Comparison of ENCODE assay signal across 8 mouse cellular contexts in genomic region chr11:113749749-113750351, GRCm38 (mm10). TPM values are rescaled to one million over a fixed set of nuclear protein-coding genes. Genes with fewer than 3 reads are reported as not detected.
DNase-seq lines count a peak whose midpoint lies in the region; ATAC-seq and TF ChIP-seq lines count a peak whose summit lies in the region.

No protein-coding gene starts in this region.

- H3K27ac ChIP-seq in lung, embryonic 15.5 days = peak overlapping the region; percentile 98
- H3K27ac ChIP-seq in heart, postnatal 0 days (ENCODE audit: low read depth) = peak overlapping the region; percentile 92
- H3K27ac ChIP-seq in liver, embryonic 12.5 days = peak overlapping the region; percentile 95
- peak overlapping the region; percentile 98 for H3K27ac ChIP-seq in small intestine, adult 2 months (ENCODE audit: insufficient read depth, low read depth, low read length)

- H3K4me2 ChIP-seq in lung, embryonic 15.5 days = peak overlapping the region; percentile 86
- H3K4me2 ChIP-seq in heart, postnatal 0 days (ENCODE audit: low read depth, low read length) = peak overlapping the region; percentile 92
- peak overlapping the region; percentile 96 for H3K4me2 ChIP-seq in liver, embryonic 12.5 days

- peak overlapping the region; percentile 81 for H3K4me3 ChIP-seq in lung, embryonic 15.5 days
- H3K4me3 ChIP-seq in heart, postnatal 0 days (ENCODE audit: low read depth, low read length) = peak overlapping the region; percentile 80
- H3K4me3 ChIP-seq in liver, embryonic 12.5 days = peak overlapping the region; percentile 73
- peak overlapping the region; percentile 84 for H3K4me3 ChIP-seq in small intestine, adult 2 months (ENCODE audit: low read depth, low read length)

- DNase-seq in lung, postnatal 25 days (ENCODE audit: low spot score) = no peak
- peak; percentile 60 for DNase-seq in c-Kit-negative CD71-positive TER-119-positive erythroid progenitor cells, embryonic 14.5 days (ENCODE audit: low read depth, low spot score)
- DNase-seq in heart, postnatal 0 days (ENCODE audit: low spot score) = no peak
- DNase-seq in frontal cortex, postnatal 14 days (ENCODE audit: low spot score in 2 of 2) = no peak
- no peak for DNase-seq in right cerebral cortex, adult 2 months (ENCODE audit: low spot score in 2 of 2)

- TF ChIP-seq CTCF in heart, postnatal 0 days (IDR thresholded peaks at IDR 0.05; ENCODE audit: low read depth) = no peak
- no peak for TF ChIP-seq CTCF in small intestine, adult 2 months (IDR thresholded peaks at IDR 0.05; ENCODE audit: extremely low read depth, insufficient read length, insufficient replicate concordance, low read depth, low read length)

- no peak for TF ChIP-seq POLR2A in small intestine, adult 2 months (IDR thresholded peaks at IDR 0.05; ENCODE audit: low read depth, low read length)

- peaks cover 55% of the 10 kb centered on the region for H3K4me1 ChIP-seq in lung, embryonic 15.5 days
- H3K4me1 ChIP-seq in heart, postnatal 0 days (ENCODE audit: control insufficient read depth, insufficient read depth) = peaks cover 33% of the 10 kb centered on the region
- H3K4me1 ChIP-seq in liver, embryonic 12.5 days = peaks cover 65% of the 10 kb centered on the region
- peaks cover 18% of the 10 kb centered on the region for H3K4me1 ChIP-seq in small intestine, adult 2 months (ENCODE audit: control insufficient read depth, insufficient read depth, insufficient read length, low read length)

- peak overlapping the region; percentile 92 for H3K9ac ChIP-seq in lung, embryonic 15.5 days
- H3K9ac ChIP-seq in heart, postnatal 0 days (replicated peaks; ENCODE audit: low read depth, low read length) = peak overlapping the region; percentile 79
- H3K9ac ChIP-seq in liver, embryonic 12.5 days = peak overlapping the region; percentile 84

- TF ChIP-seq EP300 in heart, postnatal 0 days (IDR thresholded peaks at IDR 0.05; ENCODE audit: low read depth) = no peak

- H3K36me3 ChIP-seq in lung, embryonic 15.5 days = peaks cover 17% of the 10 kb centered on the region; the same call in 1 of the 2 replicates
- H3K36me3 ChIP-seq in heart, postnatal 0 days (replicated peaks; ENCODE audit: control insufficient read depth, insufficient read depth, low read length) = no peaks in the 10 kb centered on the region
- H3K36me3 ChIP-seq in liver, embryonic 12.5 days = peaks cover 24% of the 10 kb centered on the region
- H3K36me3 ChIP-seq in small intestine, adult 2 months (ENCODE audit: control insufficient read depth, insufficient read depth, low read length) = no peaks in the 10 kb centered on the region; the same call in 1 of the 2 replicates

- no peaks in the 10 kb centered on the region for H3K27me3 ChIP-seq in lung, embryonic 15.5 days
- no peaks in the 10 kb centered on the region for H3K27me3 ChIP-seq in heart, postnatal 0 days (ENCODE audit: control insufficient read depth, insufficient read depth, low read length)
- no peaks in the 10 kb centered on the region for H3K27me3 ChIP-seq in liver, embryonic 12.5 days (replicated peaks)
- H3K27me3 ChIP-seq in small intestine, adult 2 months (ENCODE audit: control insufficient read depth, insufficient read depth, low read length) = no peaks in the 10 kb centered on the region

- WGBS in lung, embryonic 15.5 days = 3% methylated on average over 9 of the region's 9 CpGs
- 24% methylated on average over 9 of the region's 9 CpGs for WGBS in heart, postnatal 0 days
- 5% methylated on average over 9 of the region's 9 CpGs for WGBS in liver, embryonic 12.5 days (ENCODE audit: insufficient replicate concordance)
- 7% methylated on average over 9 of the region's 9 CpGs for WGBS in small intestine, adult 2 months

- H3K9me3 ChIP-seq in lung, embryonic 15.5 days = no peaks in the 10 kb centered on the region
- H3K9me3 ChIP-seq in heart, postnatal 0 days (replicated peaks; ENCODE audit: control insufficient read depth, low read length) = no peaks in the 10 kb centered on the region
- no peaks in the 10 kb centered on the region for H3K9me3 ChIP-seq in liver, embryonic 12.5 days (replicated peaks)

- peak; percentile 15; the same call in 1 of the 2 replicates for ATAC-seq in lung, embryonic 15.5 days (ENCODE audit: borderline replicate concordance, extremely low read depth, low FRiP score, low TSS enrichment)
- ATAC-seq in heart, postnatal 0 days (ENCODE audit: insufficient read depth, low read depth) = no peak
- peak; percentile 84 for ATAC-seq in liver, embryonic 12.5 days

RNA-seq across cellular contexts. Expression of gene Cdc42ep4, which starts 1.8 kb away (rescaled TPM):
- 122 TPM in 2 replicates for polyA plus RNA-seq in lung, embryonic 15.5 days (2015; fragmentation: Nextera tagmentation; extraction: Ambion mirVana)
- total RNA-seq in heart, postnatal 0 days (2014; rRNA removed; ENCODE audit: low replicate concordance) = 33.5 and 39.8 TPM in 2 replicates
- polyA plus RNA-seq in heart, postnatal 0 days (2015; fragmentation: Nextera tagmentation; extraction: Ambion mirVana) = 11.8 and 12.0 TPM in 2 replicates
- polyA plus RNA-seq in liver, embryonic 12.5 days (2016; fragmentation: Nextera tagmentation; extraction: Ambion mirVana) = 21.1 and 21.9 TPM in 2 replicates
- polyA plus RNA-seq in small intestine, adult 2 months (2012; rRNA removed) = 22.9 and 41.4 TPM in 2 replicates

RNA-seq across cellular contexts. Expression of gene Cpsf4l, which starts 40.0 kb away (rescaled TPM):
- 0.57 and 2.7 TPM in 2 replicates for polyA plus RNA-seq in lung, embryonic 15.5 days (2015; fragmentation: Nextera tagmentation; extraction: Ambion mirVana)
- 1.3 TPM in 1 of 2 replicates, not detected in the other for total RNA-seq in heart, postnatal 0 days (2014; rRNA removed; ENCODE audit: low replicate concordance)
- polyA plus RNA-seq in heart, postnatal 0 days (2015; fragmentation: Nextera tagmentation; extraction: Ambion mirVana) = 0.10 TPM in 1 of 2 replicates, not detected in the other
- polyA plus RNA-seq in liver, embryonic 12.5 days (2016; fragmentation: Nextera tagmentation; extraction: Ambion mirVana) = 0.20 TPM in 1 of 2 replicates, not detected in the other
- polyA plus RNA-seq in small intestine, adult 2 months (2012; rRNA removed) = not detected in 2 replicates
